Mouse (Mus musculus) kidney, adult 8-10 months (tissue): ENCODE measurements around the gene Eif5a.
"Not testable (repeated sequence)": the region's sequence is repeated elsewhere in the genome, so short reads cannot be mapped to it uniquely, and the experiment has no call there.

Source experiments
- DNase-seq, 2 experiments: peaks; one replicate each; pipeline ENCODE4 v3.0.0; 2022

The Eif5a gene

DNA sequence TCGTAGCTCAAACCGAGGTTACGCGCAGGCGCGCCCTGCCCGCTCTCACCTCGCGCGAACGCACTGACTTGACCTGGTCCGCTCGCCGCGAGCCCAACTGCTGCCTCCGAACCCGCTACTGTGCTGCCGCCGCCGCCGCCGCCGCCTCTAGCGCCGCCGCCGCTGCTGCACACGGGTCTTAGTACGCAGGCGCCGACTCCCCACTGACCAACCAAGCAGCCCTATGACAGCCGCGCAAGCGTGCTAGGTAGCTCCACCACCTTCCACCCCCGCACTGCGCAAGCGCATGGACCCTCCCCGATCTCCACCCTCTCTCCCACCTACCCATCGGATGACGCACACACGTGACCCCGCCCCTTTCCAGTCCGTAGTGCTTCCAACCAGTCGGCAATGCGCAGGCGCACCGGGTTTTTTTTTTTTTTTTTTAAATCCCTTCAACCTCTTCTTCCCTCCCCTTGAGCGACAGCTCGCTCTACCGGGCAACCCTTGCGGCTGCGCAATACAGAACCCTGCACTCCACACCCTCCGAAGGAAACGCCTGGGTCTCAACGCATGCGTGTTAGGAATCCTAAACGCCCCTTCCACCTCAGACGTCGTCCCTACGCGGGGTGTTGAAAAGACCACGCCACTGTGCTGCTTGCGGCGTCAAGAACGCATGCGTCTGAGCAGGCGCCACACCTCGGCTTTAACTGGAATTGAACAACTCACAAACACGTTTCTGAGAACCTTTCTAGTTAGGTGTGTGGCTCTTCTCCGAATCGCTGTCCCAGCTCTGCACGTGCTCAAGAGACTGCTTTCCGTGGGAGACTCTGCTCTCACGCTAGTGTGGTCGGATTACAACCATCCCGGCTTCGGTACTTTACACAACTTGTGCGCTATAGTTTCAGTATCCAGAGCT is at the start of gene Eif5a:
Gene Eif5a, minus strand, starts transcription at position 845 of the 898 bp plus-strand sequence.
- peak; percentile 100 for DNase-seq

DNA sequence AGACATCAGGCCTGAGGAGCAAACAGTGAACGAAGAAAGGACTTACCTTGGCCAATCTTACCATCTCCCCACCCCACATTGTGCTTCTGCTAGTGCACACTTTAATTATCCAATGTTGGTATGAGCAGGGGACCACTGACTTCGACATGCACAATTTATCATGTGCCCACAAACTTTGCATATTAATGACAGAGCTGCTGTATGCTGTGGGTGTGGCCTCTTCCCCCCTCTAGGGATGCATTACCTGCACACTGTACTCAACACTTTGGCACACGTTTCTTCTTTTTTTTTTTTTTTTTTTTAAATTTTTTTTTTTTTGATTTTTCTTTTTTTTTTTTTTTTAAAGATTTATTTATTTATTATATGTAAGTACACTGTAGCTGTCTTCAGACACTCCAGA is 49.0 kb upstream of the Eif5a start:
- no peak for DNase-seq

DNA sequence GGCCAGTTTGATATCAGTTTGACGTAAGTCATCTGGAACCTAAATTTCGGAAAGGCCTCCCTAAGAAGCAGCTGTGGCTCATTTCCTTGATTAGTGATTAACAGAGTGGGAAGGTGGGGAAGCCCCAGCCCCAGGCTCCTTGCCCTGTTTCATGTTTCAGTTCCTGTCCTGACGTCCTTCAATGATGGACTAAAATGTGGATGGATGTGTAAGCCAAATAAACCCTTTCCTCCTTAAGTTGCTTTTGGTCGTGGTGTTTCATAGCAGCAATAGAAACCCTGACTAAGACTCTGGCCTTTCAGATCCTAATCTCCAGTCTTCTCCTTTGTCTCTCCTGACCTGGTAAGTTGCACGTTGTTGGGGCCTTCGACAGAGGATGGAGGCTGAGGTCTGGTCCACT is 48.5 kb upstream of the Eif5a start:
- DNase-seq: no peak

DNA sequence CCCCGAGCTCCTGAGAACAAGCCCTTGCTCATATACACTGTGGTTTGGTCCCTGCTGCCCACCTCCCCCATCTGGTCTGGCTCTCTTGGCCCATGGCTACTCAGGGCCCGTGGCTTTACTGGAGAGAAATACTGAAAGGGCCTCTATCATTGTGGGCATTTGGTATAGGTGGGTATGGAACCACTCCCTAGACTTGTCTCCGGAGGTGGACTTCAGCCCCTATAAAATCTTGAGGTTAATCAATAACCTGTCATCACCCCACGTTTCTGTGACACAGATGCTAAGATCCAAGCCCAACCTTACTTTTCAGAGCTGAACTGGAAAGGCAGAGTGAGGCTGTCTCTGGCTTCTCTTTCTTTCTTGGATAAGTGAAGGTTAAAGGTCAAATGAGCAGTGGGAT is 47.0 kb upstream of the Eif5a start:
- no peak for DNase-seq

DNA sequence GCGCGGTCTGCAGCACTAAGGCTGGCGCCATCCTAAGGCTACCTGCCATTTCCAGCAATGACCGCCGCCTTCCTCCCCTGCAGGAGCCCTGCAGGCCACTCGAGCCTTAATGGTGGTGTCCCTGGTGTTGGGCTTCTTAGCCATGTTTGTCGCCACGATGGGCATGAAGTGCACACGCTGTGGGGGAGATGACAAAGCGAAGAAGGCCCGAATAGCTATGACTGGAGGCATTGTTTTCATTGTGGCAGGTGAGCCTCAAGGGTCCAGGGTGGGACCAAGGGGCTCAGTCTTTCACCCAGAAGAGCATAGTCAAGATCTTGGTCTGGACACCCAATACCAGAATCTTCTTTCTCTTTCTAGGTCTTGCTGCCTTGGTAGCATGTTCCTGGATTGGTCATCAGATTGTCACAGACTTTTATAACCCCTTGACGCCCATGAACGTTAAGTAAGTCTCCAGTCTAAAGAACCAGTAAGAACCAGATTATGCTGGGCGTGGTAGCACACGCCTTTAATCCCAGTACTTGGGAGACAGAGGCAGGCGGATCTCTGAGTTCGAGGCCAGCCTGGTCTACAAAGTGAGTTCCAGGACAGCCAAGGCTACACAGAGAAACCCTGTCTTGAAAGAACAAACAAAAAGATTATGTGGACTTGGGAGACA is 45.2 kb upstream of the Eif5a start:
- DNase-seq: no peak

- DNase-seq: peak; percentile 31 to 50
Measured at GRCm38 (mm10) chr11:69966006-69966859, 44.5 kb upstream of the Eif5a start.

DNA sequence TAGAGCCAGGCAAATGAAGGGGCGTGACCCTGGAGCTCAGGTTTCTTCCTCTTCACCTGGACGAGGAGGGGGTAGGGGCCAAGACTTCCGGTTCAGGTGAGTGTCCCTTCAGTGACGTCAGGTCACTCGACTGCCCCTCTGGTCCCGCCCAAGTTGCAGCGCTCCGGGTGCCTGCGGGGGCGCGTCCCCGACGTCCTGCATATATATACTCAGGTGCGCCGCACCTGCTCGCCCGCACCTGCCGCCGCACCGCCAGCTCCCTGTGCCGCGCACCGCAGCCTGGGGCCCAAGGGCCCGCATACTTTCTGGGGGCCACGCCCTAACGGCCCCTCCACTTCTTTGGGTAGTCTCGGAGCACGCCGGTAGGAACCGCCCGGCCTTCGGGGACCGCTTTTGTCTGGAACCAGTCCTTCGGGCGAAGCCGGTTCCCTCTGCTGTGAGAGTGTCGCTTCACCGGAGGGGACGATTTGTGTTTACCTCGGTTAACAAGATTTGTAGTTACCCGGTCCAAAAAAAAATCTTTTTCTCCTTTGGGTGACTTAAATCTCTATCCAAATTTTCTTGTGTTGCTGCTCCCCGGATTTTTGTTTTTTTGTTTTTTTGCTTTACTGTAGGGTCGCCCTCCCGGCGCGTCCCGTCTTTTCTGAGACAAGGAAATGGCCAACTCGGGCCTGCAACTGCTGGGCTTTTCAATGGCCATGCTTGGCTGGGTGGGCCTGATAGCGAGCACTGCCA is 43.7 kb upstream of the Eif5a start:
- DNase-seq: peak; percentile 63 to 80

DNA sequence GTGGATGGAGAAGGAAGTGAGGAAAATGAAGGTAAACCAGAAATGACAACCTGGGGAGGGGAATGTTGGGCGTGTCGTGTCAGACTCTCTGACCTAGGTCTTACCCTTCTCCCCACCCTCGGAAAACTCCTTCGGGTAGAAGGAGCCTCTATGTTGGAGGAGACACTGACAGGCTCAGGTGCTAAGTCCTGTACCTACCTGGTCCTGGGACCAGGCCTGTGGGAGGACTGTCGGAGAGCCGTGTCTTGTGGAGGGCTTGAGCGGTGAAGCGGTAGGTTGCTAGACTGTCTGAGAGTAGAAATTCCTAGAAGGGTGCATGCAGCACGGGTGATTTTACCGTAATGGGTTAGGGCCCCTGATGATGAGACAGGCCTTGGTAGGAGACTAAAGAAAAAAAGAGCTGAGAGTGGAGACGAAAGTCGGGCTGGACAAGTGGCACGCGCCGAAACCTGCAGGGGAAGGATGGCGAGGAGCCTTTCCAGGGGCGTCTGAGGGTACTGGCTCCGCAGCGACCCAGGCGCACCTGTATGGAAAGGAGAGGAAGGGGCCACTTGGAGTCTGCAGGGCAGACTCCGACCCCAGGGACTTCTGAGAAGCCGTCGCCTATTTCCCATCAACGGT is 43.0 kb upstream of the Eif5a start, which contains the start of gene Cldn7:
Gene Cldn7, plus strand, starts transcription at position 130 of the 621 bp plus-strand sequence.
- no peak for DNase-seq

GRCm38 (mm10) chr11:69961841-69962240 is 40.1 kb upstream of the Eif5a start:
- DNase-seq: no peak

GRCm38 (mm10) chr11:69960616-69961015 is 38.9 kb upstream of the Eif5a start:
- DNase-seq: no peak

GRCm38 (mm10) chr11:69956218-69956617 is 34.5 kb upstream of the Eif5a start:
- no peak for DNase-seq

GRCm38 (mm10) chr11:69955618-69956017 is 33.9 kb upstream of the Eif5a start:
- DNase-seq: not testable (repeated sequence)

GRCm38 (mm10) chr11:69953267-69953915 is 31.6 kb upstream of the Eif5a start:
- DNase-seq: no peak

DNA sequence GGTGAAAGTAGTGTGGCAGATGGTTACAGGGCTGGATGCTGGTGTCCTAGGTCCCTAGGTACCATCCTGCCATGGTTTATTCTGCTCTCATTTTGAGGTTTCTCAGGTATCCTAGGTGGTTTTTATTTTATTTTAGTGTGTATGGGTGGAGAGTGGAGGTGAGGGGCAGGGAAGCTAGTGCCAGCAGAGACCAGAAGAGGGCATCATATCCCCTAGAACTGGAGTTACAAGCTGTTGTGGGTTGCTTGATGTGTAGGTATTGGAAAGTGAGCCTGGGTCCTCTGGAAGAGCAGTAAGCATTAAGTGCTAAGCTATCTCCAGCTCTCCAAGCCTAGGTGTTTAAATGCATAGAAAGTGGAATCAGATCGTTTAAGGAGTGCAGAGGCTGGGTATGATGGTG is 30.5 kb upstream of the Eif5a start:
- DNase-seq: no peak

DNA sequence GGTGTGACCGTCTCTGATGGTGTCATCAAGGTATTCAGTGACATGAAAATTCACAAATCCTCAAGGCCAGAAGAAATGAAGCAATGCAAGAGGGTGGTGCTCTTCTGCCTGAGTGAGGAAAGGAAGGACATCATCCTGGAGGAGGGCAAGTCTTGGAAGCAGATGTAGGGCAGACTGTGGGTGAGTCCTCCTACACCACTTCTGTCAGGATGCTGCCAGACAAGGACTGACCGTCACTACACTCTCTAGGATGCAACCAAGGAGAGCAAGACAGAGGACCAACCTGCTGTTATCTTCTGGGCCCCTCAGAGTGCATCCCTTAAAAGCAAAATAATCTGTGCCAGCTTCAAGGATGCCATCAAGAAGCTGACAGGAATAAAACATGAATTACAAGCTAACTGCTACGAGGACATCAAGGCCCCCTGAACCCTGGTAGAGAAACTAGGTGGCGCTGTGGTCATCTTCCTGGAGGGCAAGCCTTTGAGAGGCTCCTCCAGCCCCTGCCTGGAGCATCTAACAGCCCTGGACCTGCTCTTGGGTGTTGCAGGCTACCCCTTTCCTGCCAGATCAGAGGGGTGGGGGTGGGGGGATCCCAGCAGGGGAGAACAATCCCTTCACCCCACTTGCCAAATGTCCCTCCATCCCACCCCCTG is 29.2 kb upstream of the Eif5a start:
- no peak for DNase-seq

- peak; percentile 86 to 94 for DNase-seq
Measured at GRCm38 (mm10) chr11:69948763-69949150, 27.0 kb upstream of the Eif5a start.

DNA sequence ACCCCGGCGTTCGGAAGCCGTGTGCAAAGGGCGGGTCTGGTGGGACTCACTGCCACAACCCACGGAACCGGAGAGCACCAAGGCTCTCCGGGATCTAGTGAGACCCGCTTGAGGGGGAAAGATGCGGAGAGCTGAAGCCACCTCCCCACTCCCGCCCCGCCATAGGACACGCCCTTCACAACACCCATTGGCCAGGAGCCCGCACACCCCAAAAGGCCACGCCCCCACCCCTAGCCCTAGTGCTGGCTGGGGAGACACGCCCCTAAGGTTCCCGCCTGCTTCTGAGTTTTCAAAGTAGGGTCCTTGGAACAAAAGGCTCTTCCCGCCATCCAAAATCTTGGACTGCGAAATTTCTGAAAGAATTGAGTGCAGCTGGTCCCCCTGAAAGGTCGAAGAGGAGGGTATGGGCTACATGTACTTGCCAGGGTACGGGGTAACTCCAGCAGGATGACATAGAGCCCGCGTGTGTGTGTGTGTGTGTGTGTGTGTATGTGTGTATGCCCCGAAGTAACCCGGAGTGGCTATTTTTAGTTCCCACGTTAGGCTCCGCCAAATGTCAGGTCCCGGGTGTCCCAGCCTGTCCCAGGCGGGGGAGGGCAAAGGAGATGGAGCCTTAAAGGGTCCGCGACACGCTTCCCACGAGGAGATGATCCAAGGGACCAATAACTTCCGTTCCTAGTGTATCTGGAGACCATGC is 26.5 kb upstream of the Eif5a start, which contains the start of gene Slc2a4:
Gene Slc2a4, minus strand, starts transcription at position 123 of the 697 bp plus-strand sequence.
- DNase-seq: peak; percentile 90 to 92

DNA sequence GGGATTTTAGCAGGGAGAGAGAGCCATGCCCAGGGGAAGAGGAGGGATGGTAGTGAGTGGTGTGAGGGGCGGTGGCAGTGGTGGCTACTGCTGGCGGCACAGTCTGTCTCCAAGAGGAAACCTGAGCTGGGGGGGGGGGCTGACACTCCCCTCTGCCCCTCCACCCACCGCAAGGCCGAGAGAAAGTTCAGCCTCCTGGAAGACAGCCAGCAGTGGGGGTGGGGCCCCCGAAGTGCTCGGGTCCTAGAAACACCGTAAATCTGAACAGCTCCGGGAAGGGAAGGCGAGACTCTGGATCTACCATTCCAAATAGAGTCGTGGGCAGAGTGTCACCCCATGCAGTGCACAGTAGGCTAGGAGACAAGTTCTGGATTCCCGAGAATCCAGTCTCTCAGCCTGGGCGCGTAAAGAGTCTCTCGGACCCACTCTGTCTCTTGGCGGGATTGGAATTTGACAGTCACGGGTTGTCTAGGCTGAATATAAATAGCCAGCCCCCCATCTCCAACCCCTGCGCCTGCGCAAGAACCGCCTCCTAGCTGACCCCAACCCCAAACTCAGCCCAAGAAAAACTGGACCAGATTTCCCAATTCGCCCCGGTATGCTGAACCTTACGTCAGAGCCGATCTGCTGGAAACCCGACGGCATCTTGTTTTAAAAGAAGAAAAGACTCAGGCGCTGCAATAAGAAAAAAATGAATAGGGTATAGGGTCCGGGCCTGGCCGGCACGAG is 25.7 kb upstream of the Eif5a start:
- DNase-seq: peak; percentile 51 to 60
